Mouse (Mus musculus) liver, postnatal 0 days (tissue): ENCODE results near the gene Rbms2. TPM values are rescaled to one million over a fixed set of nuclear protein-coding genes. Genes with fewer than 3 reads are reported as not detected.
A peak's percentile ranks its signal among the peaks of the same experiment; 100 is the strongest.

Experiments
- ATAC-seq: fragments of 200-750 bp; cut with Nextera tagmentation; 2 replicates; pipeline ENCODE4 v1.8.0; 2017; ENCODE audit warnings: mild to moderate bottlenecking, moderate library complexity
- DNase-seq: peaks from one replicate; pipeline ENCODE4 v3.0.0-alpha.2; 2016
- H3K27ac ChIP-seq: fragments of 300-500 bp; sonication (generic); 2 replicates; pipeline ENCODE4 v1.5.1; 2014; ENCODE audit warnings: antibody characterized with exemption, moderate library complexity, mild to moderate bottlenecking, low read depth
- H3K27me3 ChIP-seq: fragments of 300-500 bp; sonication (generic); 2 replicates; pipeline ENCODE4 v1.6.1; 2014; ENCODE audit warnings: low read length, control low read depth, mixed read lengths; ENCODE audit not compliant: insufficient read depth
- H3K36me3 ChIP-seq: fragments of 300-500 bp; sonication (generic); replicated peaks from 2 replicates; pipeline ENCODE4 v1.6.1; 2014; ENCODE audit warnings: mild to moderate bottlenecking, control low read depth, low read length, moderate library complexity, mixed read lengths; ENCODE audit not compliant: insufficient read depth
- H3K4me1 ChIP-seq: fragments of 300-500 bp; sonication (generic); 2 replicates; pipeline ENCODE4 v1.6.1; 2014; ENCODE audit warnings: antibody characterized with exemption, mild to moderate bottlenecking, control low read depth; ENCODE audit not compliant: insufficient read depth
- H3K4me2 ChIP-seq: fragments of 300-500 bp; sonication (generic); 2 replicates; pipeline ENCODE4 v1.6.1; 2014; ENCODE audit warnings: low read depth, mild to moderate bottlenecking, low read length, moderate library complexity, mixed read lengths
- H3K4me3 ChIP-seq: fragments of 300-500 bp; sonication (generic); 2 replicates; pipeline ENCODE4 v1.5.1; 2014; ENCODE audit warnings: low read depth, low read length
- H3K9ac ChIP-seq: fragments of 300-500 bp; sonication (generic); replicated peaks from 2 replicates; pipeline ENCODE4 v1.6.1; 2014; ENCODE audit warnings: mild to moderate bottlenecking, moderate library complexity
- H3K9me3 ChIP-seq: fragments of 300-500 bp; sonication (generic); 2 replicates; pipeline ENCODE4 v1.6.1; 2016; ENCODE audit warnings: mild to moderate bottlenecking, control low read depth, low read length, mixed read lengths
- CTCF ChIP-seq: sonication (generic); IDR thresholded peaks from 2 replicates; pipeline ENCODE4 v1.5.1; 2016; ENCODE audit warnings: antibody characterized with exemption, low read depth
- EP300 ChIP-seq: IDR thresholded peaks from 2 replicates; pipeline ENCODE4 v1.6.1; 2016; ENCODE audit warnings: antibody characterized with exemption, low read depth, mild to moderate bottlenecking
- WGBS: fragments of 180-500 bp; shearing (Covaris S2); extraction: QIAGEN DNeasy Blood & Tissue Kit; methylation state at CpG from one replicate; pipeline ENCODE4 v1.1.7; 2014; ENCODE audit not compliant: insufficient replicate concordance; 5-methylcytosine and 5-hydroxymethylcytosine counted together
- polyA plus RNA-seq: library from polyadenylated mRNA; unstranded; fragments of >200 nt; fragmentation: Nextera tagmentation; extraction: Ambion mirVana; gene quantifications from 2 replicates; pipeline ENCODE4 v1.2.1, GENCODE M21; 2015

Rbms2 gene
- polyA plus RNA-seq, 1 experiment from 2014 or later = 4.5 TPM

GRCm38 (mm10) chr10:128148789-128149365 lies 31.2 kb downstream of the Rbms2 start:
- TF ChIP-seq EP300 (no peak), CTCF (no peak)
- DNase-seq (no peak), ATAC-seq (no peak)
- Histone ChIP-seq H3K9ac (peak overlapping the region; percentile 53; the same call in 1 of the 2 replicates), H3K4me3 (peak overlapping the region; percentile 34; the same call in 1 of the 2 replicates), H3K4me2 (peak overlapping the region; percentile 62), H3K27me3 (no peaks in the 10 kb centered on the region), H3K9me3 (no peaks in the 10 kb centered on the region), H3K4me1 (peaks cover 10% of the 10 kb centered on the region), H3K27ac (peak overlapping the region; percentile 58), H3K36me3 (no peaks in the 10 kb centered on the region)
- 88% methylated on average over 5 of the region's 5 CpGs for WGBS

DNA sequence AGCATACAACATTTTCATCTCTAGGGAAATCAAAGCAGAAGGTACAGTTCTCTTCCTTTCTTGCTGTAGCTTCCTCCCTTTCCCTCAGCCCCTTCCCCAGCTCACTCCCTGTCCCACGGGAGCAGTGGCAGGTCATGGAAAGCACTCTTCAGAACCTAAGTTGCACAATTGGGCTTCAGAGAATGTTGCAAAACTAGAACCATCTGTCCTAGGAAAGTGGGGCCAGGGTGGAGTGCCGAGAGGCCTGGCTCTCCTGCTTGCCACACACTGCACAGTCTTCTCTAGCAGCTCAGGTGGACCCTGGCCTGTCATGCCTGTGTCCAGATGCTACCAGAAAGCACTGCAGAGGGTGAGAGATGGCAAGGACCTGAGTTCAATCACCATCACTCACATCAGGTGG lies 35.1 kb downstream of the Rbms2 start:
- no peaks in the 10 kb centered on the region for H3K9me3 ChIP-seq
- no peak overlapping the region for H3K27ac ChIP-seq
- peaks cover 7% of the 10 kb centered on the region for H3K4me1 ChIP-seq
- no peaks in the 10 kb centered on the region for H3K27me3 ChIP-seq
- TF ChIP-seq EP300 (no peak), CTCF (no peak)
- ATAC-seq = no peak
- 39% methylated on average over 2 of the region's 2 CpGs for WGBS
- no peak overlapping the region for H3K9ac ChIP-seq
- no peak for DNase-seq
- 0 out of 2 replicates have a peak, but pooled peaks cover 2% of the 10 kb centered on the region for H3K36me3 ChIP-seq
- no peak overlapping the region for H3K4me2 ChIP-seq
- H3K4me3 ChIP-seq = no peak overlapping the region

DNA sequence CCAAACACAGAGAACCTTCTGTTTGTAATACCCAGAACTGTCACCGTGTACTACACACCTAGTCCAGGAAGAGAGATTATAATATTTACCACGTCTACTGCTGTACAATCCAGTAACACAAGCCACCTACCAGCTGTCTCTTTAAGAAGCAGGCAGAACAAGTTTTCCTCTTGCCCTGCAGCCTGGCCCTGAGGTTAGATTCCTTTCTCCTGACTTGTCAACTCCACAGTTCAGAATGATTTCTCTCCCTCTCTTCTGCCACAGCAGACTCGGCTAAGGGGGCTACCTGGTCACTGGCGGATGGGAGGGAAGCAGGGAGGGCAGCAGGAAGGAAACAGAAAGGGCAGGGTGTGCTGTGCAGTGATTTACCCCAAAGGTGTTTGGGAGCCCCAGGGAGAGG lies 36.4 kb downstream of the Rbms2 start:
- Histone ChIP-seq H3K27me3 (no peaks in the 10 kb centered on the region), H3K4me3 (no peak overlapping the region), H3K4me2 (no peak overlapping the region), H3K9ac (no peak overlapping the region), H3K27ac (no peak overlapping the region), H3K36me3 (peaks cover 2% of the 10 kb centered on the region; the same call in 1 of the 2 replicates), H3K9me3 (no peaks in the 10 kb centered on the region), H3K4me1 (no peaks in the 10 kb centered on the region)
- DNase-seq = no peak
- ATAC-seq = no peak
- TF ChIP-seq CTCF (no peak), EP300 (no peak)
- WGBS = 71% methylated on average over 4 of the region's 4 CpGs

DNA sequence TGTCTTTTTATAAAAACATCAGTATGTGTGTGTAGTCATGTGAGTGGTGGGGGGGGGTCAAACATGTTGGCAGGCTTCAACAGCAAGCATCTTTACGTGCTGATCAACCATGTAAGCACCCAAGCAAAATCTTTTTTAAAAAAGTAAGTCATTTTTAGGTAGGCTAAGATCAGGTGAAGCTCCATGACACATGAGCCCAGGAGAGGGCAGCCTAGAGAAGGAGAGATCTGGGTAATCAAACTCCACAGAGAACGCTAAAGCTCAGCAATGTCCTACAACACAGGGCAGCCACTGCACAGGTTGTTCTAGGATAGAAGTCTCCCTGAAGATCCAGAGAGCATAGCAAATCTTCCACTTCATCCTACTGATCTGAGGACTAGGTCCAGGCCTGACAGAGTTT lies 37.9 kb downstream of the Rbms2 start:
- 65% methylated on average over 2 of the region's 2 CpGs for WGBS
- Histone ChIP-seq H3K36me3 (peaks cover 6% of the 10 kb centered on the region; the same call in 1 of the 2 replicates), H3K27ac (no peak overlapping the region), H3K4me3 (no peak overlapping the region), H3K27me3 (no peaks in the 10 kb centered on the region), H3K9ac (no peak overlapping the region), H3K4me1 (no peaks in the 10 kb centered on the region), H3K9me3 (no peaks in the 10 kb centered on the region), H3K4me2 (no peak overlapping the region)
- no peak for DNase-seq
- TF ChIP-seq EP300 (no peak), CTCF (peak; percentile 39)
- no peak for ATAC-seq

DNA sequence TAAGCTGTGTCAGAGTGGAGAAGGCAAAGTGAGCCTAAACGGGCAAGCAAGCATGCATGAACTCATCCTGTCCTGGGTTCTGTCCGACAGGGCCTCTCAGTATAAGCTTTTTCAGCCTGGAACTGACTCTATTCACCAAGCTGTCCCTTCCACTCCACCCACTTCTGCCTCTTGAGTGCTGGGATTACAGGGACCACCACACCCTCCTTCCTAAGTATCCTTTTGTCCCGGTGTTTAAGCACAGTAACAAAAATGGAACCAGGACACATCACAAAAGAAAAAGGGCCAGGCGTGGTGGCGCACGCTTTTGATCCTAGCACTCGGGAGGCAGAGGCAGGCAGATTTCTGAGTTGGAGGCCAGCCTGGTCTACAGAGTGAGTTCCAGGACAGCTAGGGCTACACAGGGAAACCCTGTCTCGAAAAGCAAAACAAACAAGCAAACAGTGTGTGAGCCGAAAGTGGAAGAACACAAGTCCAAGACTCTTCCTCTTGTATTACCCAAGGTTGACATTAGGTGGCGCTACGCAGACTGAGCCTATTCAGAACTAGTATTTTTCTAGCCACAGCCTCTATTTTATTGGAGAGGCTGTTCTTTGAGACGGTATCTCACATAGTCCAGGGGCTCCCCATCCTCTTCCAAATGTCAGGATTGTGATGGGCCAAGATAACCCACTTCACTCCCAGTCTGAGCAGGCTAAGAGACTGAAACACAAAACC lies 39.7 kb downstream of the Rbms2 start:
- no peaks in the 10 kb centered on the region for H3K27me3 ChIP-seq
- DNase-seq (peak; percentile 65), ATAC-seq (no peak)
- H3K4me1 ChIP-seq = no peaks in the 10 kb centered on the region
- H3K9ac ChIP-seq = no peak overlapping the region
- H3K27ac ChIP-seq = no peak overlapping the region
- TF ChIP-seq CTCF (peak; percentile 90), EP300 (no peak)
- peaks cover 9% of the 10 kb centered on the region; the same call in 1 of the 2 replicates for H3K36me3 ChIP-seq
- H3K9me3 ChIP-seq = no peaks in the 10 kb centered on the region
- H3K4me3 ChIP-seq = no peak overlapping the region
- no peak overlapping the region for H3K4me2 ChIP-seq
- 65% methylated on average over 12 of the region's 12 CpGs for WGBS

DNA sequence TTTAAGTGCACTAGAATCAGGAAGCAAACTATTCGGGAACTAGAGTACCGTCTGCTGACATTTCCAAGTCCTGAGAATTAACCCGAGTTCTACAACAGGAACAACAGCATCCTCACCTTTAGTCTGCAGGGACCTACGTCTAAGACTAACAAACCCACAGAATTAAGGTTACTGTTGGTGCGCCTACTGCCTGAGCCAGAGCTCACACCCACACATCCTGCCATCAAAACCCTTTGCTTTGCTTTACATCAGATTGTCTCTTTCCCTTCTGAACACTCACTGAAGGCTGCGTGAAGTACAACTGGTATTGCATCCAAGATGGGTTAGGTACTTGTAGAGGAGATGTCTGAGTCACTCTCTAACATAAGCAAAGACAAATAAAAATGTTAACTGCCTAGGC lies 44.7 kb downstream of the Rbms2 start:
- Histone ChIP-seq H3K4me1 (peaks cover 3% of the 10 kb centered on the region; the same call in 1 of the 2 replicates), H3K4me3 (no peak overlapping the region), H3K27me3 (no peaks in the 10 kb centered on the region), H3K9me3 (no peaks in the 10 kb centered on the region), H3K9ac (no peak overlapping the region), H3K4me2 (no peak overlapping the region), H3K27ac (no peak overlapping the region), H3K36me3 (peaks cover 14% of the 10 kb centered on the region; the same call in 1 of the 2 replicates)
- TF ChIP-seq CTCF = no peak
- no peak for TF ChIP-seq EP300
- DNase-seq (no peak), ATAC-seq (no peak)
- WGBS = 87% methylated on average over 6 of the region's 6 CpGs
